Mouse (Mus musculus) urinary bladder, postnatal 4 days (tissue): ENCODE measurements at regions not wholly inside any gene's neighbourhood (a gene's known extent, or its start where the extent isn't known, plus 50 kb on each side); places are given as distances from the start of the nearest gene placed in this dataset.
"Not testable (repeated sequence)": the region's sequence is repeated elsewhere in the genome, so short reads cannot be mapped to it uniquely, and the experiment has no call there.

Source experiments
- DNase-seq, 2 experiments: peaks; one replicate each; pipeline ENCODE4 v3.0.0; 2021 to 2022; ENCODE audit warnings: low spot score in 2 of 2

DNA sequence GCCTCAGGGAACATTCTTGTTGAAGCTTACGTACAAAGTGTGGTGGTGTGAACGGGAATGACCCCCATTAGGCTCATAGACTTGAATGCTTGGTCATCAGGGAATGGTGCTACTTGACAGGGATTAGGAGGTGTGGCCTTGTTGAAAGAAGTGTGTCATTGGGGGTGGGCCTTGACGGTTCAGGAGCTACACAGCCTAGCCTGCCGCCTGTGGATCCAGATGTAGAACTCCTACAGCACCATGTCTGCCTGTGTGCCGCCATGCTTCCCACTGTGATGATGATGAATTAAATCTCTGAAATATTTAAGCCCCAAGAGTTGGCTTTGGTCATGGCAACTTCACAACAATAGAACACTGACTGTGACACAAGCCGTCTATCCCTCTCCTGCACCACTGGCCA is 163.6 kb downstream of the Ankrd50 start:
- no peak for DNase-seq

DNA sequence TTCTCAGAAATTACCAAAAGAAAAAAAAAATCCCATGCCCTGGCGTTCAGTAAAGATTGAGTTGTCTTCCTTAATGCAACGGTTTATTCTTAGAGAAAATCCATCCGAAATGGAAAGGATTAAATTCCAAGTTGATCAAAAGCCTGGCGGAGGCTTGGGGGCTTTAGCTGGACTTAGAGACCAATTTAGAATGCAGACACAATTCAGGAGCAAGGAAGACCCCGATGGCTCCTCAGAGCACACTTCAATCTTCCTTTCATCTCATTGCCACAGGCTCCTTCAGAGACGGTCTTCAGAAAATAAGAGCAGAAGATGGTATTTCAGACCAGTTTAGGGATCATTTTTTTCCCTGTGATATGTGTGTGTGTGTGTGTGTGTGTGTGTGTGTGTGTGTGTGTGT is 171.8 kb downstream of the Ankrd50 start:
- no peak for DNase-seq

DNA sequence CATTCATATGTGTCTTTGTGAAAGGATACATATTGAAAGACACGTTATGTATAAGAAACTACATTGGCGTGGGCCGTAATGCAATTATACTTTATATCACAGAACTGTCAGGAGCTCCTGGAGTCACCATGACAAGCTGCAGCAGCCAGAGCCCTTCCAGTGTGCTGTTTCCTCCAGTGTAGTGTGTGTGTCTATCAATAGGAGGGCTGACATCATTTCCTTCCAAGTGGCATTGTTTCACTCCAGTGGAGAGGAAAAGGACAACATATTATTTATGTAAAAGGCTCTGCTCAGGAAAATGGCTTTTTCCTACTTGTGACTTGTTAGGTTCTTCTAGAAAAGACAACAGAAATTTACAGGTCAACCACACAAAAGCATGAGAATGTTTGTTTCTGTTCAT is 172.5 kb downstream of the Ankrd50 start:
- no peak for DNase-seq

DNA sequence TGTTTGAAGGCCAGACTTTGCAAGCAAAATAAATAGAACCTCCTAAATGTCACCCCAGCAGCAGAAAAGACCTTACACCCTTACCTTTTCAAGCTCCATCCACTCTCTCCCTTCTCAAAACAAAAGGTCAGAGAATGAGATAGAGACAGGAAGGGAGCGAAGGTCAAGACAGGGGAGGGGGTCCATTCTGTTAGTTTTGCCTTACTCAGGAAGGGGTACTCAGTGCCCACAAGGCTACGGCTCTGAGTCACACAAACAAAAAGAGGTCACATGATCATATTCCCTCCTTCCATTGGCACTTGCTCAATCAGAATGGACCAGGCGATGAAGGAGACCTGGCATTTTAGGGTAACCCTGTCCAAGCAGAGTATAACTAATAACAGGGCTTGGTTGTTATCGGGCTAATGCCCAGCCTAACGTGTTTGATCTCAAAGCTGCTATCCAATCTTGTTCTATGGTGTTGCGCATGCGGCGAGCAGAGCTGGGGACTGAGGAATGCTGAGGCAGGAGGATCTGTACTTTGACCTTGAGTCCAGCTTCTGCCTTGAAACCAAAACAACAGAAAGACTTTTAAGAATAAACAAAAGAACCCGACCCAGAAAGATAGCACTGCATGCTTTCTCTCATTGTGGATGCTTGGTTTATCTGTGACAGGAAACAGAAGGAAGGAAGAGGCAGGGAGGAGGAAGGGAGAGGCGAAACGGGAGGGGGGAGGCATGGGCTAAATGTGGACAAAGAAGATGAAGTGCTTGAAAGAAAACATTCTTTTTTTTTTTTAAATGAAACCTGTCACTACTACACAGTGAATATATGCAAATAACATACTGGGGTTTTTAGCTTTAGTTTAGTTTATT is 184.5 kb downstream of the Ankrd50 start:
- no peak for DNase-seq

DNA sequence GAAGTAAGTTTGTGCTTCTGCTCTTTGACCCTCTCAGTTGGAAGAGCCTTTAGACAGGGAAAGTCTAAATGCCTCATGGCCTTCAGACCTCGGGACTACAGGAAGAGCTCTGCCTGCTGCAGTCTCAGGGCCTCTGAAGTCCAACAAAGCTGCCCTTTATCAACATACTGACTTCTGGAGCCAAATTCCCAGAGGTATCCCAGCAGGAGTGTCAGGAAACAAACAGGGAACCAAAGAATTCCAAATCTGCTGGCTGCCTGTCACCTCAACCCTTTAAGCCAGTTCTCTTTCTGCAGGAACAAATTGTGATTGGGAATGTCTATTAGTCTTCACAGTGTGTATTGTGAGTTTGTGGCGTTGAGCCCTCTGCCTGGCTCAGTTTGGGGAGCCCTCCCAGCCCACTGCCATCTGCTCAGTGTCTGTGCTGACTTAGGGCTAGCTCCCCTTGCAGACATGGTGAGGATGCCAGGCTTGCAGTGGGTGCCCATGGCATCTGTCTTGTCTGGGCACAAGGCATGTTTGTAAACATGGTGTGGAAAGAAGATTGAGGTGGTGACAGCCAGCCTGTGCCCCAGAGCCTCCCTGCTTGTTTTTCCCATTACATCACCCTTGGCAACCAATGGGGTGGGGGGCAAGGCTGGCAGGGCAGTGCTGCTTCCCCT is 185.3 kb downstream of the Ankrd50 start:
- no peak for DNase-seq

GRCm38 (mm10) chr3:38297499-38297898 is 187.1 kb downstream of the Ankrd50 start:
- no peak for DNase-seq

DNA sequence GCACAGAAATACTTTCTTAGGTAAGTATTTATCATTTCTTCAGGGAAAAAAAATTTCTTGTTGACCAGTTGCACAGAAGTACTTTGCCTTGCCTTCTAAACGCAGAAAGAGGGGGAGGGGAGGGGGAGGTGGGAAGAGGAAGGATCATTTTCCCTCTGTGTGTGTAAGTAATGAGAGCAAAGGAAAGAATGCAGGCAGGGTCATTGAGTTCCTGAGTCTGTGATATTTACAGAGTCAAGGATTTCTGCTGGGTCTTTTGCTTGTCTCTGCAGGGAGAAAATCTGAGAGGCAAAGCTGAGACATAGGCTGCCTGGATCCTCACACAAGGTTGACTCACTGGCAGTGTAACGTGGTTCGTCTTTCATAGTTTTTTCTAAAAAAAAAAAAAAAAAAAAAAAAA is 195.6 kb downstream of the Ankrd50 start:
- DNase-seq = no peak

- peak; percentile 60 for DNase-seq
These were observed 200.9 kb downstream of the Ankrd50 start for GRCm38 (mm10) chr3:38283687-38284124.

- no peak for DNase-seq
These were observed 201.8 kb downstream of the Ankrd50 start for GRCm38 (mm10) chr3:38282891-38283290.

DNA sequence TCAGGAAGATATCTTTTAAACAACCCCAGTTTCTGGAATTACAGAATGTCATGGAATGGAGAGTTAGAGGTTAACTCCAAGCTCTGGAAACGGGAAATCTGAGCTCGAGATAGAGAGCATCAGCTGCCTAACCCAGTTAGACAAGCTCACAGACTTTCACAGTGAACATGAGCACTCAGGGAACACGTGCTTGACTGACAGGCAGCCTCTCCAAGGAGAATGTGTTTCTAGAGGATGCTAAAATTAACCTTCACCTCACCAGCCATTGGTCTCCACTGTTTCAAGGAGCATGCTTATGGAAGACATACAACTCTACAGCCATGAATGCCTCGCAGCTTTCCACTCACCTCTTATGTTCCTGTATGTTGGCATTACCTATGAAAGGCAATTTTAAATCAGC is 203.0 kb downstream of the Ankrd50 start:
- no peak for DNase-seq

DNA sequence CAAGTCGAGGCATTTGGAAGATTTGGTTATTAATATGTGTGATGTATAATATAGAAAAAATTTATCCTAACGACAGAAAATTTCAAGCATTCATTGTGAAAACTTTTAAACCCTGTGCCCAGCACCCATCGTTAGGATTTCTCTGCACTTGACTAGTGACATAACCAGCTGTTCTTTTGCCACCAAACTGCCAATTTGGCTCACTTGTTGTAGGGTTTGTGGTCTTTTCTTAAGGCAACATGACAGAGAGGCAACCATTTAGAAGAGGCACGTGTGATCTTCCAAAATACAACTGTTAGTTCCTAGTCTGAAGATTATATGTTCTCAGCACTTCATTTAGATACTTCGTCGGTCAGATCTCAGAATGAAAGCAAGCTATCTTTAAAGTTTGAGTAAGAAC is 203.8 kb downstream of the Ankrd50 start:
- no peak for DNase-seq

DNA sequence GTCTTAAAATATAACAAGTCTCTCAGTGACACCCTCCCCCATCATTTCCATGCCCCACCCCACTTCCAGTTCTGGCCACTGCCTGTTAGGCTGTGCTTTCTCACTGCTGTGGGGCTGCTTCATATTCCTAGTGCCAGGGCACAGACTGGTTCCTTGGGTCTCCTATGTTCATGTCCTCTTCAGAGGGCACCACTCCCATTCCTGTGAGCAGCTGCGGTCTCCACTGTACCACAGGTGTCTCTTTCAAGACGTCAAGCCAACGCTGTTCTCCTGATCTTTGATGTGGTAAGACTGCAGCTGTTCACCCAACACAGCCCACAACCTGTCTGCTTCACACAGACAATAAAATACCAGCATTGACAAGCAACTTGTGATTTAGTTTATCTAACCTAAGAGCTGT is 204.5 kb downstream of the Ankrd50 start:
- no peak for DNase-seq

- DNase-seq = no peak
These were observed 207.6 kb downstream of the Ankrd50 start for GRCm38 (mm10) chr3:38276948-38277504.

DNA sequence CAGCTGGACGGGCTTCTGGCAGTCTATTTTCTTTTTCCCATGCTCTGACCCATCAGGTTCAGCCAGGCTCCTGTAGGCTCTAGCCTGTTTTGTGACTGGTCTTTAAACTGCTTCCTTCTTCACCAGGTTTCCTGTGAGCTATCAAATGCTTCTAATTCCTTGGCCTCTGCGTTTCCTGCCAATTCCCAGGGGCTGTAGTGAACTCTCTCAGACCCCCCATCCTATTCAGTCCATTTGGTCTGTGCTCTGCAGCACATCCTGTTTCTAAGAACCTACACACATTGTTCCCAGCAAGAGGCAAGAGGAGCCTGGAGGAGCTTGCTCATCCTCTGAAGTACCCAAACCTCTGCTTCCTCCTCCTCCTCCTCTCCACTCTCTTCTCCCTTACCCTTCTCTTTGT is 209.3 kb downstream of the Ankrd50 start:
- peak in 1 of 2 experiments; percentile 28 for DNase-seq

DNA sequence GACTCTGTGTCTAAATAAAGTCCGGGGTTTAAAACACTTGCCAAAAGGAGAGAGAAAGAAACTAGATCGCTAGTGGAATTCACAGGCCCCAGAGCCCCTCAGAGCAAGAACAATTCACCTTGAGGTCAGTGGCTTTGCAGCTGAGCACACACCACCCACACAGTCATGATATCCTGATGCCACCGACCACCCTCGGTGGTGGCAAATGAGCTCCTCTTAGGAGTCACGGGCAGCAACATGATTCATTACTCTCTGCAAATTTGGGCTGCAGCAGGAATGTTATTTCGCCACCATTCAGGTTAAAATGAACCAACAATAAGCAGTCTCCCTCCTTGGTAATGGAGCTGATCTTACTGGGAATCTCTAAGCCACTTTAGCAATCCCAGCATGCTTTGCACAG is 213.9 kb downstream of the Ankrd50 start:
- no peak for DNase-seq

- no peak for DNase-seq
These were observed 216.4 kb downstream of the Ankrd50 start for GRCm38 (mm10) chr3:38268226-38268625.

- DNase-seq = no peak
These were observed 221.1 kb downstream of the Ankrd50 start for GRCm38 (mm10) chr3:38263261-38264141.

DNA sequence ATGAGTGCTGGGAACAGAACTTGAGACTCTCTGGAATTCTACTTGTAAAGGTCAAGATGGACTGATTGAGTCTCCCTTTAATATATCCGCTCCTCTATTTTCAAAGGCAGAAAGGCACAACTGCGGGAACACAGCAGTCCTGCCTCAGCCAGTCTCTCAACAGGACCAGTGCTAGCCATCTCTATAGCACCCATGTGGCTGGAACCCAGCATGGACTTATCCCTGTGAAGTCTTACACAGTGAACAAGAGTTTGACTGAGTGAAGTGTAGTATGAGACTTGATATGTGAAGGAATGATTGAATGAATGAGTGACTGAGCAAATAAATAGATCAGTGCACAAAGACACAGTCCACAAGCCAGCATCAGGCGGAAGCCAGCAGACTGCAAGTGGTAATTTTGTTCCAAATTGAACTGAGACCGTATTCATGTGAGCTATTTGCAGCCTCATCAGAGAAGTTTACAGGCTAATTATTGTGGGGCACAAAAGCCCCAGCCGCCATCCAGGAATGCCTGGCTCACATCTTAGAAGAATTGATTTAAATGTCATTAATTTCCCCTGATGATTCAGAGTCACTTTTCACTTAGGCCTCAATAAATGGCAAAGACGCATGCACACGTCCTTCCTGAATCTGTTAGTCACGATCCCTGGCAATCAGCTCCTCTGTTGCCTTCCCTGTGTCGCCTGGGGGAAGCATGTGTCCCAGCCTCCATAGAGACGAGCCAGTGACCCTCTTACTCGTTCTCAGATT is 223.1 kb downstream of the Ankrd50 start:
- no peak for DNase-seq

DNA sequence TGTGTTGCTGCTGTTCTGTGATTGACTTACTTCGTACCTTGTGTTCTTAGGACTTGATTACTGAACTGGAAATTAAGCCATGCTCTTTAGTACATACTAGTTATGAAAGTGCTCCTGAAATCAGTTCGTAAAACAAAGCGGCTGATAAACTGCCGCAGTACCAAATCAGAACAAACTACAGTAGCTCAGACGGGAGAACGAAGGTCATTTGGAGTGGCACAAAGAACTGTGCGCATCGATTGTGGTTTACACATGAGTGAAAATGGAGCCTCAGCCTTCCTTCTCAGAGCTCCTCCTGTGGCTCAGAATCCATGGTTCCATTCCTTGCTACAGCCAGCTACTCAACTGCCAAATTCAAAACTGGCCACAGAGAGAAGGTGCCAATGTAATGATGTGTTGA is 225.4 kb downstream of the Ankrd50 start:
- not testable (repeated sequence) for DNase-seq

DNA sequence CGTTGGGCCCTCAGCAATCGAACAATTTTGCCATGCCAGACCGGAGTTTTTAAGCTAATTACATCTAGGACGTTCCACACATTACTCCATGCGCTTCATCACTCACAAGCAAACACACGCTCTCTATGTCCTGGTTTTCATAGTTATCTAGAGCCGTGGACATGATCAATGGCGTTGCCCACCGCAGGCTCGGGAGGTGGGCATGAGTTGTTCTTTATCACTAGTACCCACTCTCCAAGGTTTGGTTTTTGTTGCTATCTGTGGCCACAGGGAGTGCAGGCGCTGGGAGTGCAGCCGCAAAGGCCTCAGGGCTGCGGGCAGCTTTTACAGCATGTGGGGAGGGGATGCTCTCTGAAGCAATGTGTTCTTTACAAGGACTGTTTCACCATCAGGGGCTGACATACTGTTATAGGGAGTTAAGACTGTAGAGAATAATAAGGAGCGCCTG is 226.8 kb downstream of the Ankrd50 start:
- DNase-seq = no peak
